Mouse (Mus musculus) heart, adult 18-20 months (tissue): ENCODE data around the gene Pdpk1. TPM values are rescaled to one million over a fixed set of nuclear protein-coding genes. Genes with fewer than 3 reads are reported as not detected.

Experiments used
- DNase-seq, 2 experiments: peaks; one replicate each; pipeline ENCODE4 v3.0.0; 2021 to 2022; ENCODE audit warnings: mixed read lengths in 1 of 2
- total RNA-seq, 2 experiments: library from RNA; stranded (reverse); gene quantifications; 2 replicates each; pipeline ENCODE4 v1.2.3; 2021

Pdpk1 gene
- total RNA-seq, 2 experiments from 2014 or later: 39.7 to 41.1 TPM

- DNase-seq: no peak
These were observed 112.9 kb downstream of the Pdpk1 start, which contains the start of gene Prss27 for GRCm38 (mm10) chr17:24037844-24038243. Gene Prss27 (plus strand): TSS chr17:24038144.

- DNase-seq: no peak
These were observed 113.4 kb downstream of the Pdpk1 start for GRCm38 (mm10) chr17:24037360-24037759.

- no peak for DNase-seq
These were observed 113.8 kb downstream of the Pdpk1 start for GRCm38 (mm10) chr17:24036954-24037353.

- no peak for DNase-seq
These were observed 115.6 kb downstream of the Pdpk1 start for GRCm38 (mm10) chr17:24035087-24035486.

- no peak for DNase-seq
These were observed 120.2 kb downstream of the Pdpk1 start for GRCm38 (mm10) chr17:24030551-24030950.

GRCm38 (mm10) chr17:24029477-24029876 is 121.2 kb downstream of the Pdpk1 start:
- no peak for DNase-seq

Other genes with a start within 250 kb of the Pdpk1 start
- not detected for gene Dcpp3, start 233.5 kb downstream of the Pdpk1 start, total RNA-seq
- not detected for gene Sbp, start 209.3 kb downstream of the Pdpk1 start, total RNA-seq
- not detected for gene Sbpl, start 195.7 kb downstream of the Pdpk1 start, total RNA-seq
- gene Prss30, start 170.4 kb downstream of the Pdpk1 start, total RNA-seq: not detected
- gene Prss22, start 152.8 kb downstream of the Pdpk1 start, total RNA-seq: not detected
- not detected for gene Prss27, start 112.8 kb downstream of the Pdpk1 start, total RNA-seq
- 1 to 10 TPM; 7.5 to 7.8 TPM for gene Kctd5, start 77.4 kb downstream of the Pdpk1 start, total RNA-seq
- 10 to 100 TPM in 1 of 2 experiments, 1 to 10 TPM in 1; 8.3 to 13.5 TPM for gene Amdhd2, start 12.8 kb upstream of the Pdpk1 start, total RNA-seq
- 100 to 1,000 TPM; 241 to 255 TPM for gene Atp6v0c, start 18.8 kb upstream of the Pdpk1 start, total RNA-seq
- 10 to 100 TPM; 12.3 to 14.4 TPM for gene Tbc1d24, start 54.6 kb upstream of the Pdpk1 start, total RNA-seq
- under 1 TPM; 0.67 to 0.72 TPM for gene Ntn3, start 58.6 kb upstream of the Pdpk1 start, total RNA-seq
- gene Tedc2, start 69.9 kb upstream of the Pdpk1 start, total RNA-seq: 1 to 10 TPM; 1.9 to 3.0 TPM
- under 1 TPM; 0.62 to 0.65 TPM for gene Ccnf, start 100.6 kb upstream of the Pdpk1 start, total RNA-seq
- under 1 TPM in 1 of 2 experiments, not detected in 1; 0.05 TPM for gene Abca17, start 200.1 kb upstream of the Pdpk1 start, total RNA-seq
- 10 to 100 TPM; 11.1 to 13.1 TPM for gene Abca3, start 201.0 kb upstream of the Pdpk1 start, total RNA-seq